8 mouse cellular contexts compared by ENCODE assay signal in genomic region chr6:127617258-127618025, GRCm38 (mm10). TPM values are rescaled to one million over a fixed set of nuclear protein-coding genes. Genes with fewer than 3 reads are reported as not detected.
DNase-seq lines count a peak whose midpoint lies in the region; ATAC-seq and TF ChIP-seq lines count a peak whose summit lies in the region.

No protein-coding gene starts in this region.

- H3K9ac ChIP-seq in midbrain, embryonic 16.5 days (ENCODE audit: low read depth, low read length), result no peak overlapping the region
- H3K9ac ChIP-seq in embryonic facial prominence, embryonic 15.5 days, result no peak overlapping the region
- no peak overlapping the region for H3K9ac ChIP-seq in hindbrain, embryonic 16.5 days (ENCODE audit: low read depth, low read length)

- DNase-seq in midbrain, embryonic 10.5 days (ENCODE audit: low spot score), result peak; percentile 51
- DNase-seq in adrenal gland, postnatal 36 days, result peak; percentile 20 to 36
- DNase-seq in lung, adult 2 months, result peak; percentile 34
- peak; percentile 74 for DNase-seq in retina, embryonic 14.5 days (ENCODE audit: low spot score)
- DNase-seq in spleen, postnatal 4 days (ENCODE audit: low spot score in 2 of 2), result no peak

- H3K27ac ChIP-seq in midbrain, embryonic 10.5 days (replicated peaks), result peak overlapping the region; percentile 57; the same call in 1 of the 2 replicates
- no peak overlapping the region for H3K27ac ChIP-seq in midbrain, embryonic 16.5 days (ENCODE audit: low read length)
- no peak overlapping the region for H3K27ac ChIP-seq in embryonic facial prominence, embryonic 15.5 days (replicated peaks)
- no peak overlapping the region for H3K27ac ChIP-seq in hindbrain, embryonic 16.5 days (ENCODE audit: low read depth, low read length)

- 33% methylated on average over 10 of the region's 10 CpGs for WGBS in midbrain, embryonic 10.5 days
- WGBS in midbrain, embryonic 16.5 days, result 31% methylated on average over 10 of the region's 10 CpGs
- 28% methylated on average over 10 of the region's 10 CpGs for WGBS in embryonic facial prominence, embryonic 15.5 days
- WGBS in hindbrain, embryonic 16.5 days, result 37% methylated on average over 10 of the region's 10 CpGs
- 38% methylated on average over 10 of the region's 10 CpGs for WGBS in lung, adult 2 months

- peaks cover 15% of the 10 kb centered on the region for H3K4me1 ChIP-seq in midbrain, embryonic 10.5 days
- peaks cover 3% of the 10 kb centered on the region for H3K4me1 ChIP-seq in midbrain, embryonic 16.5 days (ENCODE audit: control insufficient read depth, insufficient read depth, low read length)
- H3K4me1 ChIP-seq in embryonic facial prominence, embryonic 15.5 days, result 0 out of 2 replicates have a peak, but pooled peaks cover 4% of the 10 kb centered on the region
- peaks cover 5% of the 10 kb centered on the region; the same call in 1 of the 2 replicates for H3K4me1 ChIP-seq in hindbrain, embryonic 16.5 days (ENCODE audit: control insufficient read depth, insufficient read depth, low read depth, low read length)
- H3K4me1 ChIP-seq in lung, adult 2 months (ENCODE audit: control insufficient read depth, insufficient read depth, low read length), result peaks cover 5% of the 10 kb centered on the region; the same call in 1 of the 2 replicates

- no peak for ATAC-seq in midbrain, embryonic 16.5 days
- ATAC-seq in embryonic facial prominence, embryonic 15.5 days (ENCODE audit: insufficient number of reproducible peaks, low FRiP score, low TSS enrichment, low read depth), result no peak
- ATAC-seq in hindbrain, embryonic 16.5 days, result no peak

- H3K4me2 ChIP-seq in midbrain, embryonic 16.5 days (ENCODE audit: low read length), result no peak overlapping the region; the same call in 1 of the 2 replicates
- H3K4me2 ChIP-seq in embryonic facial prominence, embryonic 15.5 days (replicated peaks), result peak overlapping the region; percentile 27; the same call in 1 of the 2 replicates
- H3K4me2 ChIP-seq in hindbrain, embryonic 16.5 days (ENCODE audit: low read length), result peak overlapping the region; percentile 22; the same call in 1 of the 2 replicates

- H3K27me3 ChIP-seq in midbrain, embryonic 10.5 days (ENCODE audit: low read depth, poor library complexity, severe bottlenecking), result no peaks in the 10 kb centered on the region
- H3K27me3 ChIP-seq in midbrain, embryonic 16.5 days (ENCODE audit: control insufficient read depth, insufficient read depth, low read depth, low read length), result no peaks in the 10 kb centered on the region
- no peaks in the 10 kb centered on the region for H3K27me3 ChIP-seq in embryonic facial prominence, embryonic 15.5 days
- no peaks in the 10 kb centered on the region for H3K27me3 ChIP-seq in hindbrain, embryonic 16.5 days (replicated peaks; ENCODE audit: control insufficient read depth, insufficient read depth, low read length)

- peak; percentile 60 for TF ChIP-seq CTCF in lung, adult 2 months (IDR thresholded peaks at IDR 0.05; ENCODE audit: insufficient read depth, low read length)

- no peak overlapping the region for H3K4me3 ChIP-seq in midbrain, embryonic 10.5 days
- no peak overlapping the region for H3K4me3 ChIP-seq in midbrain, embryonic 16.5 days (ENCODE audit: low read depth, low read length)
- 0 out of 2 replicates have a peak overlapping the region, but pooled peaks have one; percentile 14 for H3K4me3 ChIP-seq in embryonic facial prominence, embryonic 15.5 days (replicated peaks)
- no peak overlapping the region for H3K4me3 ChIP-seq in hindbrain, embryonic 16.5 days (ENCODE audit: low read length)
- no peak overlapping the region for H3K4me3 ChIP-seq in lung, adult 2 months (replicated peaks; ENCODE audit: extremely low read depth, low read depth, low read length)

- TF ChIP-seq POLR2A in lung, adult 2 months (IDR thresholded peaks at IDR 0.05; ENCODE audit: borderline replicate concordance, extremely low read depth, low read depth, low read length), result no peak

- H3K36me3 ChIP-seq in midbrain, embryonic 10.5 days, result no peaks in the 10 kb centered on the region
- no peaks in the 10 kb centered on the region for H3K36me3 ChIP-seq in midbrain, embryonic 16.5 days (ENCODE audit: control insufficient read depth, insufficient read depth, low read length)
- no peaks in the 10 kb centered on the region for H3K36me3 ChIP-seq in embryonic facial prominence, embryonic 15.5 days
- no peaks in the 10 kb centered on the region for H3K36me3 ChIP-seq in hindbrain, embryonic 16.5 days (ENCODE audit: control insufficient read depth, insufficient read depth, low read length)

- H3K9me3 ChIP-seq in midbrain, embryonic 10.5 days (replicated peaks), result no peaks in the 10 kb centered on the region
- H3K9me3 ChIP-seq in midbrain, embryonic 16.5 days (replicated peaks; ENCODE audit: control insufficient read depth, low read length, poor library complexity, severe bottlenecking), result no peaks in the 10 kb centered on the region
- no peaks in the 10 kb centered on the region for H3K9me3 ChIP-seq in embryonic facial prominence, embryonic 15.5 days (replicated peaks)
- H3K9me3 ChIP-seq in hindbrain, embryonic 16.5 days (ENCODE audit: control insufficient read depth, low read length), result no peaks in the 10 kb centered on the region

RNA-seq across cellular contexts. Expression of gene Cracr2a, which starts 56.3 kb away (rescaled TPM):
- polyA plus RNA-seq in midbrain, embryonic 10.5 days (2016; fragmentation: Nextera tagmentation; extraction: Ambion mirVana), result 0.96 and 1.4 TPM in 2 replicates
- polyA plus RNA-seq in midbrain, embryonic 16.5 days (2015; fragmentation: Nextera tagmentation; extraction: Ambion mirVana), result 0.45 and 0.89 TPM in 2 replicates
- 1 to 10 TPM in 1 of 2 experiments, under 1 TPM in 1; 0.93 to 2.2 TPM for total RNA-seq in adrenal gland, postnatal 36 days (2021)
- polyA plus RNA-seq in embryonic facial prominence, embryonic 15.5 days (2015; fragmentation: Nextera tagmentation; extraction: Ambion mirVana), result 1.6 TPM in 2 replicates
- polyA plus RNA-seq in hindbrain, embryonic 16.5 days (2015; fragmentation: Nextera tagmentation; extraction: Ambion mirVana), result 0.57 and 1.2 TPM in 2 replicates
- polyA plus RNA-seq in lung, adult 2 months (2012; rRNA removed), result 10.2 and 12.7 TPM in 2 replicates

Comparison
In these comparisons a context has a peak if more than half of its experiments do, and no peak if none do; other contexts are left out.
1. DNase-seq: peak in midbrain, embryonic 10.5 days (single experiment), adrenal gland, postnatal 36 days (2 of 2), lung, adult 2 months (single experiment) and retina, embryonic 14.5 days (single experiment); none in spleen, postnatal 4 days (0 of 2).